Mouse (Mus musculus) forebrain, embryonic 11.5 days (tissue): ENCODE measurements around the gene Nelfb. TPM values are rescaled to one million over a fixed set of nuclear protein-coding genes. Genes with fewer than 3 reads are reported as not detected.

ENCODE experiments used
- ATAC-seq: fragments of 200-750 bp; cut with Nextera tagmentation; replicated peaks from 2 replicates; pipeline ENCODE4 v1.8.0; 2017; ENCODE audit warnings: moderate TSS enrichment; ENCODE audit not compliant: low FRiP score
- DNase-seq: peaks from one replicate; pipeline ENCODE4 v3.0.0-alpha.2; 2017; ENCODE audit warnings: low spot score
- H3K27ac ChIP-seq: fragments of 300-500 bp; sonication (generic); 2 replicates; pipeline ENCODE4 v1.5.1; 2014; ENCODE audit warnings: low read depth, low read length
- H3K27me3 ChIP-seq: fragments of 300-500 bp; sonication (generic); 2 replicates; pipeline ENCODE4 v1.6.1; 2014; ENCODE audit warnings: mild to moderate bottlenecking, low read length, mixed read lengths; ENCODE audit not compliant: control insufficient read depth, insufficient read depth
- H3K36me3 ChIP-seq: fragments of 300-500 bp; sonication (generic); 2 replicates; pipeline ENCODE4 v1.6.1; 2014; ENCODE audit warnings: mild to moderate bottlenecking, low read length, moderate library complexity, mixed read lengths; ENCODE audit not compliant: control insufficient read depth, insufficient read depth
- H3K4me1 ChIP-seq: fragments of 300-500 bp; sonication (generic); replicated peaks from 2 replicates; pipeline ENCODE4 v1.6.1; 2014; ENCODE audit warnings: low read length, mixed read lengths; ENCODE audit not compliant: control insufficient read depth, insufficient read depth
- H3K4me2 ChIP-seq: fragments of 300-500 bp; sonication (generic); 2 replicates; pipeline ENCODE4 v1.6.1; 2014; ENCODE audit warnings: low read depth, mild to moderate bottlenecking, low read length, moderate library complexity, mixed read lengths; ENCODE audit not compliant: severe bottlenecking
- H3K4me3 ChIP-seq: fragments of 300-500 bp; sonication (generic); 2 replicates; pipeline ENCODE4 v1.5.1; 2014; ENCODE audit warnings: low read depth, low read length
- H3K9ac ChIP-seq: fragments of 300-500 bp; sonication (generic); 2 replicates; pipeline ENCODE4 v1.6.1; 2014; ENCODE audit warnings: low read length
- H3K9me3 ChIP-seq: fragments of 300-500 bp; sonication (generic); 2 replicates; pipeline ENCODE4 v1.6.1; 2016; ENCODE audit warnings: low read length, mixed read lengths; ENCODE audit not compliant: control insufficient read depth
- WGBS: fragments of 180-500 bp; shearing (Covaris S2); extraction: QIAGEN DNeasy Blood & Tissue Kit; methylation state at CpG from one replicate; pipeline ENCODE4 v1.1.7; 2014; 5-methylcytosine and 5-hydroxymethylcytosine counted together
- polyA plus RNA-seq: library from polyadenylated mRNA; unstranded; fragments of >200 nt; fragmentation: Nextera tagmentation; extraction: Ambion mirVana; gene quantifications from 2 replicates; pipeline ENCODE4 v1.2.1, GENCODE M21; 2014

Nelfb gene
- polyA plus RNA-seq, 1 experiment from 2014 or later, result 110 TPM

GRCm38 (mm10) chr2:25172629-25173028, 38.7 kb downstream of the Nelfb start:
- H3K36me3 ChIP-seq, result no peaks in the 10 kb centered on the region
- H3K9me3 ChIP-seq, result no peaks in the 10 kb centered on the region
- no peak overlapping the region for H3K9ac ChIP-seq
- DNase-seq (peak; percentile 42), ATAC-seq (no peak)
- no peak overlapping the region for H3K4me2 ChIP-seq
- whole genome bisulfite sequencing, result 77% methylated on average over 8 of the region's 8 CpGs
- H3K4me3 ChIP-seq, result no peak overlapping the region
- H3K27ac ChIP-seq, result no peak overlapping the region
- peaks cover 37% of the 10 kb centered on the region for H3K4me1 ChIP-seq
- no peaks in the 10 kb centered on the region for H3K27me3 ChIP-seq

DNA sequence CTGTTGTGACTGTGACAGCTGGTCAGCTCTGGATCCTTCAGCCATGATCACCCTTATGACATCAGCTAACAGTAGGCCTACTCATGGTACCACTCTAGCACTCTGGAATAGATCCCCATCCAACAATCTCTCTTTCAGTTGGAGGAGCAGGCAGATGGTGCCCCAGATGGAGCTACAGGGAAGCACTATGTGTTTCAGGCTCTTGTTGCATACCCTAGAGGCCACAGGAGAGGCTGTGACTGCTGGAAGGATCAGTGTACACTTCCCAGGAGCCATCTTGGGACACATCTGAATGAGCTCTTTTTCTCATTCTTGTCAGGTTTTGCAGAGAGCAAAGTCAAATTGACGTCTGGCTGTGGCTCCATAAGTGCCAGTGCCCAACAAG, 39.5 kb downstream of the Nelfb start:
- H3K4me3 ChIP-seq, result no peak overlapping the region
- ATAC-seq (no peak), DNase-seq (no peak)
- no peak overlapping the region for H3K9ac ChIP-seq
- no peak overlapping the region for H3K4me2 ChIP-seq
- 61% methylated on average over 1 of the region's 1 CpGs for WGBS
- H3K4me1 ChIP-seq, result peaks cover 33% of the 10 kb centered on the region
- H3K9me3 ChIP-seq, result no peaks in the 10 kb centered on the region
- no peak overlapping the region for H3K27ac ChIP-seq
- no peaks in the 10 kb centered on the region for H3K36me3 ChIP-seq
- no peaks in the 10 kb centered on the region for H3K27me3 ChIP-seq

DNA sequence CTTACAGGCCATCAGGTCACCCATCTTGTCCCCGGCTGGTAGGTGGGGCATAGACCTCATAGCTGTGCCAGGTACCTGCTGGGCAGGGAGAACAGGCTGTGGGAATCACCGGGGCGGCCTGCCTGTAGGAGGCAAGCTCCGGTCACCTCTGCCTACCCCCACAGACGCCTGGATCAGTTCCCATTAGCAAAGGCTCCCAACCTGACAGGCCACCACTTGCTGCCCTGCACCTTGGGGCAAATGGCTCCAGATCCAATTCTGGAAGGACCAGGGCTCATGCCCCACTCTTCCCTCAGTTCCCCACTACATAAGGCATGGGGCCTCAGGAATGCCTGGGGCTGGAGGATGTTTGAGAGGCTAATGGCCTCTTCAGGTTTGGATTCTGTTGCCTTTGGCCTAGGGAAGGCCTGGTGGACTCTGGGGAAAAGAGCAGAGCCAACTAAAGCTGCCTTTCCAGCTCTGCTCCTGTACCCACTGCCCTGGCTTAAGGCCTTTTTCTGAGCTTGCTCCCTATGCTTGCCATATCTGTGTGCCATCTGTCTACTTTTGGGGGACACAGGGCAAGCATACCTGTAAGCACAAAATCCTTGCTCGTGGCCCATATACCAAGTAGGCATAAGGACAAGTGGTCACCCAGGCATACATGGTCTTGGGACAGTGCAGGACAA, 40.1 kb downstream of the Nelfb start:
- no peaks in the 10 kb centered on the region for H3K9me3 ChIP-seq
- ATAC-seq (no peak), DNase-seq (no peak)
- peaks cover 30% of the 10 kb centered on the region for H3K4me1 ChIP-seq
- no peak overlapping the region for H3K4me3 ChIP-seq
- no peak overlapping the region for H3K4me2 ChIP-seq
- 84% methylated on average over 6 of the region's 6 CpGs for WGBS
- H3K27ac ChIP-seq, result no peak overlapping the region
- no peak overlapping the region for H3K9ac ChIP-seq
- no peaks in the 10 kb centered on the region for H3K36me3 ChIP-seq
- no peaks in the 10 kb centered on the region for H3K27me3 ChIP-seq

GRCm38 (mm10) chr2:25170326-25171100, 40.8 kb downstream of the Nelfb start:
- Histone ChIP-seq H3K27me3 (no peaks in the 10 kb centered on the region), H3K9ac (no peak overlapping the region), H3K27ac (no peak overlapping the region), H3K4me3 (no peak overlapping the region), H3K4me2 (no peak overlapping the region), H3K36me3 (no peaks in the 10 kb centered on the region), H3K9me3 (no peaks in the 10 kb centered on the region), H3K4me1 (peaks cover 29% of the 10 kb centered on the region)
- DNase-seq (no peak), ATAC-seq (no peak)
- 81% methylated on average over 10 of the region's 10 CpGs for WGBS

DNA sequence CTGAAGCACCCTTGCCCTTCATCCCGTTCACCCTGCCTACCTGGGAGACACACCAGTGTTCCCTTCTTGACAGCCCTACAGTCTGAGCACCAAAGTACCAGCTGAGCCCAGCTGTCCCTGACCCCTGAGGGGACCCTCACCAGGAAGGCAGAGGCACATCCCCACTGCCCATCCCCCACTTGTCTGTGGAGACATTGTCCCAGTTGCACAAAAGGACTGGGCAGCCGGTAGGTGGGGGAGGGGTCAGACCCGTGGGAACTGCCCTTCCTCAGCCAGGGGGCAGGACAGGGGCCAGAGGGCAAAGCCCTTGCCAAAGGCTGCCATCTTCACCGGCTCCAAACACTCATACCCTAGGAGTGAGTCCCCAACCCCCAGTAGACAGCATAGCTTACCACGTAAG, 41.5 kb downstream of the Nelfb start:
- ATAC-seq, result no peak
- Histone ChIP-seq H3K9me3 (no peaks in the 10 kb centered on the region), H3K27me3 (no peaks in the 10 kb centered on the region), H3K27ac (no peak overlapping the region), H3K4me3 (no peak overlapping the region), H3K4me2 (no peak overlapping the region), H3K9ac (no peak overlapping the region), H3K36me3 (no peaks in the 10 kb centered on the region), H3K4me1 (peaks cover 22% of the 10 kb centered on the region)
- peak; percentile 61 for DNase-seq
- WGBS, result 6% methylated on average over 5 of the region's 5 CpGs

GRCm38 (mm10) chr2:25168665-25168978, 42.7 kb downstream of the Nelfb start:
- Histone ChIP-seq H3K9ac (peak overlapping the region; percentile 57), H3K36me3 (no peaks in the 10 kb centered on the region), H3K9me3 (no peaks in the 10 kb centered on the region), H3K4me2 (peak overlapping the region; percentile 61), H3K27ac (peak overlapping the region; percentile 91), H3K27me3 (no peaks in the 10 kb centered on the region), H3K4me3 (peak overlapping the region; percentile 33), H3K4me1 (peaks cover 25% of the 10 kb centered on the region)
- WGBS, result 2% methylated on average over 2 of the region's 2 CpGs
- ATAC-seq, result no peak
- no peak for DNase-seq

DNA sequence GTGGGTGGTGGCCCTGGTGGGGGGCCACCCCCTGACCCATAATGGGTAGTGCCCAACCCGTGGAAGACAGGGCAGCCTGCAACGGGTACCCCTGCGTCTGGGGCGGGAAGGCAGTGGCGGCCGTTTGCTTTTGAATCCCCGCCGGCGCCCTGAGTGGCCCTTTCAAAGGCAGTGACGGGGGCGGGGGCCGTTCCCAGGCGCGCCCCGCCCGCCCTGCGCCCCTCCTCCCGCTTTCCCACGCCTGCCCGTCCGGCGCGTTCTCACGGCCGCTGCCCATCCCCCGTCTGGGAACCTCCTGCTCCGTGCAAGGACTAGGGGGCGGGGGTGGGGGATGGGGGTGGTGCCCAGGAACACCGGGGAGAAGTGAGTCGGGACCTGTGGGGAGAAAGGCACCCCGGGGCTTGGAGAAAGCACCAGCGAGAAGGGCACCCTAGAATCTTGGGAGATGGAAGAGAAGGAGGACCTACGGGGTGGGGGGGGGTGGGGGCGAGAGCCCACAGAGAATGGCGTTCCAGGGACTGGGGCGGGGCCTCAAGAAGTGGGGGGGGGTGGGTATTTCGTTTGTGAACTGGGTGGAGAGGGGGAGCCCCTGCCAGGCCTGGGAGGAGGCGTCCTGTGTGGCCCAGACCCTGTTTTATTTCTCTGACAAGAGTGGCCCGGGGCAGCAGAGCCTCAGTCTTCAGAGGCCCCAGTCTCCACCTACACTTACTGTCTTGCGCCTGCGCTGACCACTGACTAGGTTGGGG, 43.2 kb downstream of the Nelfb start:
- peak overlapping the region; percentile 33 for H3K4me3 ChIP-seq
- WGBS, result under 1% methylated on average over 40 of the region's 41 CpGs
- peak overlapping the region; percentile 61 for H3K4me2 ChIP-seq
- no peaks in the 10 kb centered on the region for H3K36me3 ChIP-seq
- ATAC-seq (peak; percentile 88), DNase-seq (peak; percentile 95)
- H3K4me1 ChIP-seq, result peaks cover 30% of the 10 kb centered on the region
- H3K9me3 ChIP-seq, result no peaks in the 10 kb centered on the region
- peak overlapping the region; percentile 91 for H3K27ac ChIP-seq
- peak overlapping the region; percentile 57 for H3K9ac ChIP-seq
- H3K27me3 ChIP-seq, result no peaks in the 10 kb centered on the region

- DNase-seq, result no peak
- no peaks in the 10 kb centered on the region for H3K9me3 ChIP-seq
- H3K9ac ChIP-seq, result peak overlapping the region; percentile 57
- H3K4me2 ChIP-seq, result peak overlapping the region; percentile 61
- ATAC-seq, result peak; percentile 52
- no peaks in the 10 kb centered on the region for H3K27me3 ChIP-seq
- H3K4me1 ChIP-seq, result peaks cover 31% of the 10 kb centered on the region
- WGBS, result 20% methylated on average over 4 of the region's 4 CpGs
- peak overlapping the region; percentile 91 for H3K27ac ChIP-seq
- H3K36me3 ChIP-seq, result no peaks in the 10 kb centered on the region
- peak overlapping the region; percentile 33 for H3K4me3 ChIP-seq
Observed at GRCm38 (mm10) chr2:25167481-25167880, 43.8 kb downstream of the Nelfb start.
